Mouse (Mus musculus): ENCODE results near the gene Tmem242. TPM values are rescaled to one million over a fixed set of nuclear protein-coding genes. Genes with fewer than 3 reads are reported as not detected.

Tmem242 gene
- total and polyA plus RNA-seq, 3 experiments, result 68.9 to 83.1 (median 80.4) TPM

DNA sequence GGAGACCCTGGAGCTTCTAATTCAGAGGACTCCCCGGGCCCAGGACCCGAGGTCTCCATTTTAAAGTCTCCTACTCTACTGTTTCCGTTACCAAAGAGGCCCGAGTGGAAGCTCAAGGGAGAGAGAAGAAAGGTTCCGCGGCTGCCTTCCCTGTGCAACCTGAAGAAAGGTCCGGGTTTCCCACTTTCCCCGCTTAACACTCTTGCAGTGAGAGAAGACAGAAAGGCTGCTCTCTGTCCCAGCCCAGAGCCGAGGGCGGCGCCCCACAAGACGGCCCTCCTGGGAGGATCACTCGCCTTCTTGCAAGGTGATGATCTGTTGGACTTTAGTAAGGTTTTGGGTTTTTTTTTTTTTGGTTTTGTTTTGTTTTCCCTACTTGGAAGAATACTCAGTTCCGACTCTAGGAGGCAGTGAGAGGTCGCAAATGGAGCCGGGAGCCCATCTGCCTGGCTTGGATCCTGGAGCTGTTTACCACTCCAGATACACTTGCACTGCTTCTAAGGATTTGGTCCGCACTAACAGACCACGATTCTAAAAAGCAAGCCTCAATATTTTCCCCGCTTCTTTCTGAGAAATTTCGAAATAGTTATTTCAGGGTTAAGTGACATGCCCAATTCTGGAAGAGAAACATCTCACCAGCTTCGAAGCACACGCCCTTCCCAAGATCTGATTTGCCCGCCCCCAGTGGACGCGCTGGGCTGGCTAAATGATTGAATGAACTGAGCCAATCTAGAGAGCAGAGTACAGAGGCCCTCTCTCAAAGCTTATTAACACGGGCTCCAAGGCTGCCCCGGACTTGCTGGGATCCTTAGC lies at the start of gene Tmem242 (continued):
- TF ChIP-seq E2F4 (IDR thresholded peaks at IDR 0.05; ENCODE audit: insufficient replicate concordance, low read depth, low read length) (0 out of 2 replicates have a peak, but pooled peaks have one; percentile 57), USF2 (conservative IDR thresholded peaks at IDR 0.05; ENCODE audit: low read depth, low read length) (no peak; the same call in 1 of the 2 replicates)

DNA sequence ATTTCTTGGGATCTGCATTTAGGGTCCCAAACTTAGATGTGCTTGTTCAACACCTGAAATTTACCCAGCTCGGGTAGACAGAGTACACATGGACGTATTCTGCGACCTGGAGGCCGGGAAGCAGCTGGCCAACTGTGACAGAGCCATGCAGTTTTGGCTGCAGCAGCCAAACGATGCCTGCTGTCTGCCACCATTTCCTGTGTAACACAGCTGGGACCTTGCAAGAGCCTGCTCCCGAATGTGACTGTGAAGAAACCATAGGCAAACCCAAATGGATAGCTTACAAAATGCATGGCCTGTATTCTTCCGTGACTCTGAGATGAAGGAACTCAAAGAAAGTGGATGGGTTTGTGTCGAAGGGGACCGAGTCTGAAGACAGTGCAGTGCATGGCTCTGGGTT lies 48.1 kb upstream of the Tmem242 start:
- no peak overlapping the region for H3K27ac ChIP-seq (ENCODE audit: insufficient read depth, low read depth)
- H3K36me3 ChIP-seq (replicated peaks in 1 of 2; ENCODE audit: control insufficient read depth in 1 of 2, insufficient read depth in 1 of 2, low read length in 1 of 2), result no peaks in the 10 kb centered on the region
- no peak for DNase-seq (ENCODE audit: extremely low read depth)
- TF ChIP-seq ETS1 (conservative IDR thresholded peaks at IDR 0.05; ENCODE audit: low read depth, low read length), result no peak
- no peak for TF ChIP-seq JUN (IDR thresholded peaks at IDR 0.05; ENCODE audit: insufficient read depth, low read depth, low read length)
- TF ChIP-seq CHD1 (IDR thresholded peaks at IDR 0.05; ENCODE audit: low read depth, low read length), result no peak
- no peak for TF ChIP-seq SIN3A (IDR thresholded peaks at IDR 0.05; ENCODE audit: low read length)
- TF ChIP-seq PAX5 (IDR thresholded peaks at IDR 0.05; ENCODE audit: low read length), result no peak
- no peak for TF ChIP-seq MXI1 (IDR thresholded peaks at IDR 0.05; ENCODE audit: low read depth, low read length)
- TF ChIP-seq CTCF (conservative IDR thresholded peaks at IDR 0.05 in 1 of 2, IDR thresholded peaks at IDR 0.05 in 1 of 2; ENCODE audit: low read depth in 2 of 2, low read length in 2 of 2), result no peak
- TF ChIP-seq ZC3H11A (IDR thresholded peaks at IDR 0.05; ENCODE audit: low read depth, low read length), result no peak
- no peak for TF ChIP-seq MYC (IDR thresholded peaks at IDR 0.05; ENCODE audit: low read depth, low read length)
- TF ChIP-seq SMC3 (IDR thresholded peaks at IDR 0.05; ENCODE audit: low read depth, low read length), result no peak
- TF ChIP-seq USF1 (IDR thresholded peaks at IDR 0.05; ENCODE audit: low read depth, low read length), result no peak
- no peak for TF ChIP-seq ZNF384 (IDR thresholded peaks at IDR 0.05; ENCODE audit: low read depth, low read length)
- TF ChIP-seq TCF12 (IDR thresholded peaks at IDR 0.05; ENCODE audit: low read depth, low read length), result no peak
- no peak for TF ChIP-seq HCFC1 (IDR thresholded peaks at IDR 0.05; ENCODE audit: low read depth, low read length)
- peaks cover 13% of the 10 kb centered on the region for H3K9me3 ChIP-seq (replicated peaks; ENCODE audit: low read length)
- H3K27me3 ChIP-seq (replicated peaks), result peaks cover 21% of the 10 kb centered on the region
- peaks cover 0 to 23% of the 10 kb centered on the region in 2 experiments; a peak in 2 of 4 replicates for H3K4me1 ChIP-seq (ENCODE audit: control insufficient read depth in 1 of 2, insufficient read depth in 2 of 2)
- H3K4me3 ChIP-seq (replicated peaks in 1 of 3; ENCODE audit: low read depth in 2 of 3, low read length in 2 of 3, poor library complexity in 1 of 3), result no peak overlapping the region
- no peak overlapping the region for H3K9ac ChIP-seq (ENCODE audit: insufficient read depth, low read depth)
- no peaks in the 10 kb centered on the region for H3K79me2 ChIP-seq (replicated peaks; ENCODE audit: control insufficient read depth, extremely low read depth, insufficient read depth, poor library complexity, severe bottlenecking)
- in situ Hi-C loops (cut with MboI; ENCODE audit: low pct_ligation_motif_present, low pct_unique_long_range_greater_than_20kb, low sequenced_read_pairs) (no loop called here), dilution Hi-C loops (cut with MboI; ENCODE audit: extremely low pct_ligation_motif_present, extremely low pct_unique_long_range_greater_than_20kb, low sequenced_read_pairs) (no loop called here)
- no peak overlapping the region; the same call in 1 of the 2 replicates for H3K4me2 ChIP-seq (ENCODE audit: insufficient read depth, low read depth, poor library complexity, severe bottlenecking)

DNA sequence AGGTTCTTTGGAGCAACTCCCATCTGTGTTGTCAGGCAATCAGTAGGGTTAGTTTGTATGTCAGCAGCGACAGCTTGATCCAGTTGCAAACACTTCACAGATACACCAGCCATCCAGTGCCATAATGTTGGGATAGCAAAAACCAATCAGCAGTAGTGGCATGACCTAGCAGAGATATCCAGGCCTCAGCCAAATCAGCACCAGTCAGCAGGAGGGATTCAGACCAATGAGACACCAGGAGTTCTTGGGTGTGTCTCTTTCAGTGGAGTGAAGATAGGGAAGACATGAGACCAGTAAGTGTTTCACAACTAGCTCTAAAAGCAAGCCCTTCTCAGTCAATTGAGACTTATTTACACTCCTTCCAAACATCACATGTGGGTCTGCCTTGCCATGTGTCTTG lies 44.6 kb upstream of the Tmem242 start:
- no peaks in the 10 kb centered on the region for H3K79me2 ChIP-seq (replicated peaks; ENCODE audit: control insufficient read depth, extremely low read depth, insufficient read depth, poor library complexity, severe bottlenecking)
- no peak overlapping the region for H3K4me3 ChIP-seq (replicated peaks in 1 of 3; ENCODE audit: low read depth in 2 of 3, low read length in 2 of 3, poor library complexity in 1 of 3)
- no peak overlapping the region for H3K4me2 ChIP-seq (ENCODE audit: insufficient read depth, low read depth, poor library complexity, severe bottlenecking)
- no peak for DNase-seq (ENCODE audit: extremely low read depth)
- H3K4me1 ChIP-seq (ENCODE audit: control insufficient read depth in 1 of 2, insufficient read depth in 2 of 2), result peaks cover 0 to 21% of the 10 kb centered on the region in 2 experiments; a peak in 2 of 4 replicates
- no peak overlapping the region for H3K9ac ChIP-seq (ENCODE audit: insufficient read depth, low read depth)
- H3K36me3 ChIP-seq (replicated peaks in 1 of 2; ENCODE audit: control insufficient read depth in 1 of 2, insufficient read depth in 1 of 2, low read length in 1 of 2), result no peaks in the 10 kb centered on the region
- dilution Hi-C loops (cut with MboI; ENCODE audit: extremely low pct_ligation_motif_present, extremely low pct_unique_long_range_greater_than_20kb, low sequenced_read_pairs) (no loop called here), in situ Hi-C loops (cut with MboI; ENCODE audit: low pct_ligation_motif_present, low pct_unique_long_range_greater_than_20kb, low sequenced_read_pairs) (no loop called here)
- TF ChIP-seq POLR2A (IDR thresholded peaks at IDR 0.05; ENCODE audit: low read depth, low read length) (no peak), MYC (IDR thresholded peaks at IDR 0.05; ENCODE audit: low read depth, low read length) (no peak), MAZ (IDR thresholded peaks at IDR 0.05; ENCODE audit: low read depth, low read length) (no peak), ZC3H11A (IDR thresholded peaks at IDR 0.05; ENCODE audit: low read depth, low read length) (no peak), MXI1 (IDR thresholded peaks at IDR 0.05; ENCODE audit: low read depth, low read length) (no peak)
- H3K27ac ChIP-seq (ENCODE audit: insufficient read depth, low read depth), result no peak overlapping the region
- peaks cover 13% of the 10 kb centered on the region for H3K9me3 ChIP-seq (replicated peaks; ENCODE audit: low read length)
- H3K27me3 ChIP-seq (replicated peaks), result peaks cover 15% of the 10 kb centered on the region
